Mouse (Mus musculus) limb, embryonic 14.5 days (tissue): ENCODE data around the gene Mgll. TPM values are rescaled to one million over a fixed set of nuclear protein-coding genes. Genes with fewer than 3 reads are reported as not detected.

Source experiments
- ATAC-seq: fragments of 200-750 bp; cut with Nextera tagmentation; 2 replicates; pipeline ENCODE4 v1.8.0; 2017; ENCODE audit warnings: low read depth, moderate number of reproducible peaks, moderate TSS enrichment; ENCODE audit not compliant: low FRiP score
- DNase-seq: peaks from one replicate; pipeline ENCODE4 v3.0.0-alpha.2; 2015; ENCODE audit warnings: low spot score
- H3K27ac ChIP-seq: fragments of 300-500 bp; sonication (generic); replicated peaks from 2 replicates; pipeline ENCODE4 v1.5.1; 2014; ENCODE audit warnings: low read depth, mild to moderate bottlenecking, low read length, moderate library complexity, mixed read lengths
- H3K27me3 ChIP-seq: fragments of 300-500 bp; sonication (generic); 2 replicates; pipeline ENCODE4 v1.6.1; 2014; ENCODE audit warnings: low read length, mixed read lengths; ENCODE audit not compliant: control insufficient read depth, insufficient read depth
- H3K36me3 ChIP-seq: fragments of 300-500 bp; sonication (generic); 2 replicates; pipeline ENCODE4 v1.6.1; 2014; ENCODE audit warnings: mild to moderate bottlenecking, low read length, moderate library complexity, mixed read lengths; ENCODE audit not compliant: control insufficient read depth, insufficient read depth
- H3K4me1 ChIP-seq: fragments of 300-500 bp; sonication (generic); 2 replicates; pipeline ENCODE4 v1.6.1; 2014; ENCODE audit warnings: antibody characterized with exemption, low read length, mixed read lengths; ENCODE audit not compliant: control insufficient read depth, insufficient read depth
- H3K4me2 ChIP-seq: fragments of 300-500 bp; sonication (generic); replicated peaks from 2 replicates; pipeline ENCODE4 v1.6.1; 2014; ENCODE audit warnings: low read depth, mild to moderate bottlenecking, low read length, moderate library complexity; ENCODE audit not compliant: severe bottlenecking
- H3K4me3 ChIP-seq: fragments of 300-500 bp; sonication (generic); replicated peaks from 2 replicates; pipeline ENCODE4 v1.5.1; 2014; ENCODE audit warnings: low read length
- H3K9ac ChIP-seq: fragments of 300-500 bp; sonication (generic); 2 replicates; pipeline ENCODE4 v1.6.1; 2014; ENCODE audit warnings: mild to moderate bottlenecking, low read depth, low read length, moderate library complexity; ENCODE audit not compliant: severe bottlenecking
- H3K9me3 ChIP-seq: fragments of 300-500 bp; sonication (generic); 2 replicates; pipeline ENCODE4 v1.6.1; 2016; ENCODE audit warnings: low read length; ENCODE audit not compliant: control insufficient read depth
- POLR2A ChIP-seq: fragments of 200-500 bp; IDR thresholded peaks from 2 replicates; pipeline ENCODE4 v1.8.0; 2012; ENCODE audit warnings: inconsistent platforms, mild to moderate bottlenecking, moderate library complexity, borderline replicate concordance; ENCODE audit not compliant: insufficient read depth, insufficient read length; ENCODE audit errors: extremely low read depth
- WGBS: fragments of 180-500 bp; shearing (Covaris S2); extraction: QIAGEN DNeasy Blood & Tissue Kit; methylation state at CpG from one replicate; pipeline ENCODE4 v1.1.7; 2014; 5-methylcytosine and 5-hydroxymethylcytosine counted together
- polyA plus RNA-seq, 2 experiments: library from polyadenylated mRNA; depleted of rRNA in 1 of 2; stranded (reverse) in 1 of 2; unstranded in 1 of 2; fragments of >200 nt; fragmentation: Nextera tagmentation in 1 of 2; extraction: Ambion mirVana in 1 of 2; gene quantifications; 2 replicates each; pipeline versions ENCODE4 v1.2.1 to v1.2.3; 2012 to 2014

Mgll gene
- polyA plus RNA-seq, 2 experiments: 7.5 to 17.6 TPM

GRCm38 (mm10) chr6:88855636-88856035 lies 131.4 kb downstream of the Mgll start:
- ATAC-seq (0 out of 2 replicates have a peak, but pooled peaks have one; percentile 10), DNase-seq (peak; percentile 88)
- Histone ChIP-seq H3K27ac (no peak overlapping the region), H3K36me3 (peaks cover 2% of the 10 kb centered on the region), H3K4me3 (no peak overlapping the region), H3K27me3 (no peaks in the 10 kb centered on the region), H3K9ac (no peak overlapping the region), H3K4me1 (no peaks in the 10 kb centered on the region), H3K9me3 (no peaks in the 10 kb centered on the region), H3K4me2 (no peak overlapping the region)
- TF ChIP-seq POLR2A: no peak
- 23% methylated on average over 5 of the region's 5 CpGs for WGBS

GRCm38 (mm10) chr6:88857249-88857648 lies 133.0 kb downstream of the Mgll start:
- peak; percentile 21 for DNase-seq
- Histone ChIP-seq H3K9ac (peak overlapping the region; percentile 12; the same call in 1 of the 2 replicates), H3K4me2 (no peak overlapping the region), H3K27me3 (no peaks in the 10 kb centered on the region), H3K9me3 (0 out of 2 replicates have a peak, but pooled peaks cover 4% of the 10 kb centered on the region), H3K36me3 (peaks cover 16% of the 10 kb centered on the region), H3K27ac (no peak overlapping the region), H3K4me1 (no peaks in the 10 kb centered on the region), H3K4me3 (no peak overlapping the region)
- 0 out of 2 replicates have a peak, but pooled peaks have one; percentile 21 for ATAC-seq
- no peak for TF ChIP-seq POLR2A
- 49% methylated on average over 9 of the region's 9 CpGs for WGBS

GRCm38 (mm10) chr6:88857830-88858229 lies 133.6 kb downstream of the Mgll start:
- H3K27ac ChIP-seq: no peak overlapping the region
- ATAC-seq: no peak
- H3K4me3 ChIP-seq: no peak overlapping the region
- no peaks in the 10 kb centered on the region for H3K27me3 ChIP-seq
- TF ChIP-seq POLR2A: no peak
- H3K9ac ChIP-seq: no peak overlapping the region
- DNase-seq: no peak
- no peaks in the 10 kb centered on the region for H3K4me1 ChIP-seq
- 80% methylated on average over 6 of the region's 6 CpGs for WGBS
- H3K36me3 ChIP-seq: peaks cover 19% of the 10 kb centered on the region
- H3K4me2 ChIP-seq: no peak overlapping the region
- H3K9me3 ChIP-seq: 0 out of 2 replicates have a peak, but pooled peaks cover 4% of the 10 kb centered on the region

- Histone ChIP-seq H3K4me3 (no peak overlapping the region), H3K4me1 (no peaks in the 10 kb centered on the region), H3K4me2 (no peak overlapping the region), H3K27me3 (no peaks in the 10 kb centered on the region), H3K27ac (no peak overlapping the region), H3K9ac (no peak overlapping the region), H3K9me3 (0 out of 2 replicates have a peak, but pooled peaks cover 4% of the 10 kb centered on the region), H3K36me3 (peaks cover 23% of the 10 kb centered on the region)
- TF ChIP-seq POLR2A: no peak
- 53% methylated on average over 7 of the region's 7 CpGs for WGBS
- DNase-seq: no peak
- peak; percentile 53 for ATAC-seq
These were observed 134.1 kb downstream of the Mgll start for GRCm38 (mm10) chr6:88858341-88858740.

GRCm38 (mm10) chr6:88860914-88861313 lies 136.7 kb downstream of the Mgll start:
- DNase-seq (peak; percentile 46), ATAC-seq (no peak)
- WGBS: 30% methylated on average over 2 of the region's 2 CpGs
- Histone ChIP-seq H3K4me2 (no peak overlapping the region), H3K4me1 (no peaks in the 10 kb centered on the region), H3K27me3 (no peaks in the 10 kb centered on the region), H3K9me3 (0 out of 2 replicates have a peak, but pooled peaks cover 4% of the 10 kb centered on the region), H3K9ac (no peak overlapping the region), H3K36me3 (peaks cover 38% of the 10 kb centered on the region), H3K27ac (no peak overlapping the region), H3K4me3 (no peak overlapping the region)
- no peak for TF ChIP-seq POLR2A
